ENCODE assay signal across 8 mouse cellular contexts in the genomic region with DNA sequence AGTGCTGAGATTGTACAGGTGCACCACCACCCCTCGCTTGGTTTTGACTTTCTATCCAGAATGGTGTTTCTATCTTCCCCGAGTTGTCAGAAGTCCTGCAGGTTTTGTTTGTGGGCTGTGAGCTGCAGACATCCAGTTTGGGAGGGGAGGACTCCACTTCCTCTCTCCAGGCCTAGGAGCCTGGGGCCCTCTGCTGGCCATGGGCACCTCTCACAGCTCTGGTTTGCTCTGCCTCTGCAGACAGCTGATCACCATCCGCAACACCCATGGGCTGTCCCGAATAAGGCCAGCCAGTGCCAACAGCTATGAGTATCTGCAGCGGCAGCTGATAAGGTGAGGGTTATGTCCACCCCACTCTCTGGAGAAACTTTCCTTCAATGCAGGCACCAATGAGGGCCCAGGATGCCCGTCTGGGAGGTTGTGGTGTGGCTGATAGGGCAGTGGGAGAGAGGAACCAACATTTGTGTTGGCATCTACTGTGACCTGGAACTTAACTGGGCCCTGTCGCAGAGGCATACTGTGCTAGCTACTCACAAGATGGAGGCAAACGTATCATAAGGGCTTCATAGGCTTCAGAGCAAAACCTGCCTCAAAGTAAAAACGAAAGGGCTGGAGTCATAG. TPM values are rescaled to one million over a fixed set of nuclear protein-coding genes. Genes with fewer than 3 reads are reported as not detected.
DNase-seq lines count a peak whose midpoint lies in the region; ATAC-seq and TF ChIP-seq lines count a peak whose summit lies in the region.

No protein-coding gene starts in this region.

- H3K79me2 ChIP-seq in heart, adult 2 months (replicated peaks; ENCODE audit: control insufficient read depth, insufficient read depth, low read length): no peaks in the 10 kb centered on the region

- no peak overlapping the region for H3K27ac ChIP-seq in embryonic facial prominence, embryonic 10.5 days (replicated peaks)
- H3K27ac ChIP-seq in heart, adult 2 months: no peak overlapping the region
- no peak overlapping the region for H3K27ac ChIP-seq in liver, embryonic 11.5 days (ENCODE audit: low read depth, low read length)

- peak; percentile 90 for TF ChIP-seq CTCF in heart, adult 2 months (IDR thresholded peaks at IDR 0.05)

- no peak overlapping the region for H3K4me3 ChIP-seq in embryonic facial prominence, embryonic 10.5 days
- H3K4me3 ChIP-seq in heart, adult 2 months: no peak overlapping the region
- no peak overlapping the region for H3K4me3 ChIP-seq in liver, embryonic 11.5 days (ENCODE audit: low read depth, low read length)

- no peak overlapping the region; the same call in 1 of the 2 replicates for H3K9ac ChIP-seq in heart, adult 2 months (ENCODE audit: low read depth, low read length)
- no peak overlapping the region for H3K9ac ChIP-seq in liver, embryonic 11.5 days (ENCODE audit: low read depth, low read length)

- no peaks in the 10 kb centered on the region for H3K27me3 ChIP-seq in embryonic facial prominence, embryonic 10.5 days (replicated peaks; ENCODE audit: low read depth, poor library complexity, severe bottlenecking)
- H3K27me3 ChIP-seq in heart, adult 2 months (ENCODE audit: control insufficient read depth, insufficient read depth, low read length): no peaks in the 10 kb centered on the region
- no peaks in the 10 kb centered on the region for H3K27me3 ChIP-seq in liver, embryonic 11.5 days (replicated peaks; ENCODE audit: control insufficient read depth, insufficient read depth, low read length)
- no peaks in the 10 kb centered on the region for H3K27me3 ChIP-seq in splenic B cell, adult 2 months (ENCODE audit: control insufficient read depth, insufficient read depth, low read length, poor library complexity, severe bottlenecking)

- intact Hi-C loops in heart, adult 2 months (cut with DNase I): loop anchor here (1.0 to 10.0 kb wide), 4 partner anchors 50 to 178 kb away; a partner anchor contains a TSS

- H3K4me1 ChIP-seq in embryonic facial prominence, embryonic 10.5 days: peaks cover 8% of the 10 kb centered on the region
- peaks cover 1% of the 10 kb centered on the region; the same call in 1 of the 2 replicates for H3K4me1 ChIP-seq in heart, adult 2 months (ENCODE audit: control insufficient read depth, insufficient read depth, low read length)
- H3K4me1 ChIP-seq in liver, embryonic 11.5 days (replicated peaks; ENCODE audit: control insufficient read depth, insufficient read depth, low read length): 0 out of 2 replicates have a peak, but pooled peaks cover 3% of the 10 kb centered on the region

- TF ChIP-seq EP300 in heart, adult 2 months (IDR thresholded peaks at IDR 0.05; ENCODE audit: insufficient read depth, low read depth, low read length): peak; percentile 83

- ATAC-seq in liver, embryonic 11.5 days (replicated peaks; ENCODE audit: low FRiP score): peak; percentile 78
- ATAC-seq in monocyte, adult 5-6 weeks (replicated peaks; ENCODE audit: insufficient number of reproducible peaks, low FRiP score, low TSS enrichment, poor library complexity, severe bottlenecking): peak; percentile 94

- DNase-seq in 3134 (ENCODE audit: extremely low read depth, insufficient read length, low spot score) (peak; percentile 54), ZHBTc4 (ENCODE audit: low read depth, low spot score) (peak; percentile 71)
- DNase-seq in embryonic facial prominence, embryonic 10.5 days (ENCODE audit: low spot score): peak; percentile 69
- peak; percentile 80 for DNase-seq in heart, adult 2 months
- peak; percentile 73 for DNase-seq in kidney, adult 9 months
- peak; percentile 54 for DNase-seq in liver, embryonic 11.5 days (ENCODE audit: low spot score)
- peak; percentile 81 for DNase-seq in splenic B cell, adult 2 months (ENCODE audit: low read depth, low spot score)

- 55% methylated on average over 9 of the region's 9 CpGs for WGBS in embryonic facial prominence, embryonic 10.5 days
- 24% methylated on average over 9 of the region's 9 CpGs for WGBS in heart, adult 2 months
- 42% methylated on average over 9 of the region's 9 CpGs for WGBS in liver, embryonic 11.5 days

- TF ChIP-seq POLR2A in heart, adult 2 months (IDR thresholded peaks at IDR 0.05; ENCODE audit: insufficient read depth, low read depth, low read length): 0 out of 2 replicates have a peak, but pooled peaks have one; percentile 31

- H3K4me2 ChIP-seq in liver, embryonic 11.5 days: no peak overlapping the region

- H3K9me3 ChIP-seq in embryonic facial prominence, embryonic 10.5 days: no peaks in the 10 kb centered on the region
- no peaks in the 10 kb centered on the region for H3K9me3 ChIP-seq in liver, embryonic 11.5 days (ENCODE audit: control insufficient read depth, low read length)

- no peaks in the 10 kb centered on the region for H3K36me3 ChIP-seq in embryonic facial prominence, embryonic 10.5 days (replicated peaks)
- no peaks in the 10 kb centered on the region for H3K36me3 ChIP-seq in heart, adult 2 months (ENCODE audit: control insufficient read depth, insufficient read depth, low read length)
- H3K36me3 ChIP-seq in liver, embryonic 11.5 days (ENCODE audit: control insufficient read depth, insufficient read depth, low read length): no peaks in the 10 kb centered on the region
- no peaks in the 10 kb centered on the region for H3K36me3 ChIP-seq in splenic B cell, adult 2 months (ENCODE audit: control insufficient read depth, insufficient read depth, low read length, poor library complexity, severe bottlenecking)

RNA-seq across cellular contexts. Expression of a gene that starts 17.1 kb away (rescaled TPM):
- 44.0 and 46.2 TPM in 2 replicates for polyA plus RNA-seq in embryonic facial prominence, embryonic 10.5 days (2016; fragmentation: Nextera tagmentation; extraction: Ambion mirVana)
- 10 to 100 TPM; 17.2 to 18.3 TPM for total RNA-seq in heart, adult 2 months (2021)
- polyA plus RNA-seq in heart, adult 2 months (2012; rRNA removed): 18.2 and 24.5 TPM in 2 replicates
- 26.4 and 29.9 TPM in 2 replicates for polyA plus RNA-seq in liver, embryonic 11.5 days (2014; fragmentation: Nextera tagmentation; extraction: Ambion mirVana)
- total RNA-seq in monocyte, adult 5-6 weeks (2017): 11.3 to 32.6 TPM (median 13.8 TPM) in 3 replicates

RNA-seq across cellular contexts. Expression of a gene that starts 23.1 kb away (rescaled TPM):
- 64.9 and 72.0 TPM in 2 replicates for polyA plus RNA-seq in embryonic facial prominence, embryonic 10.5 days (2016; fragmentation: Nextera tagmentation; extraction: Ambion mirVana)
- total RNA-seq in heart, adult 2 months (2021): 100 to 1,000 TPM; 148 to 168 TPM
- 274 and 284 TPM in 2 replicates for polyA plus RNA-seq in heart, adult 2 months (2012; rRNA removed)
- 50.5 and 52.5 TPM in 2 replicates for polyA plus RNA-seq in liver, embryonic 11.5 days (2014; fragmentation: Nextera tagmentation; extraction: Ambion mirVana)
- 29.3 to 42.2 TPM (median 41.6 TPM) in 3 replicates for total RNA-seq in monocyte, adult 5-6 weeks (2017)

RNA-seq across cellular contexts. Expression of a gene that starts 27.8 kb away (rescaled TPM):
- 0.25 and 0.66 TPM in 2 replicates for polyA plus RNA-seq in embryonic facial prominence, embryonic 10.5 days (2016; fragmentation: Nextera tagmentation; extraction: Ambion mirVana)
- not detected for total RNA-seq in heart, adult 2 months (2021)
- polyA plus RNA-seq in heart, adult 2 months (2012; rRNA removed): 0.23 TPM in 1 of 2 replicates, not detected in the other
- 0.19 and 0.33 TPM in 2 replicates for polyA plus RNA-seq in liver, embryonic 11.5 days (2014; fragmentation: Nextera tagmentation; extraction: Ambion mirVana)
- 1.3 TPM in 1 of 3 replicates, not detected in the others for total RNA-seq in monocyte, adult 5-6 weeks (2017)
